Mouse (Mus musculus) erythroblast, embryonic 14.5 days (primary cell): ENCODE measurements at regions not wholly inside any gene's neighbourhood (a gene's known extent, or its start where the extent isn't known, plus 50 kb on each side); places are given as distances from the start of the nearest gene placed in this dataset.

Experiments used
- GATA1 ChIP-seq: IDR thresholded peaks from 2 replicates; pipeline ENCODE4 v1.6.1; 2012; ENCODE audit warnings: low read length, inconsistent platforms, mixed read lengths
- TAL1 ChIP-seq: IDR thresholded peaks from 3 replicates; pipeline ENCODE4 v1.6.1; 2012; ENCODE audit warnings: low read length, inconsistent platforms, mixed read lengths

DNA sequence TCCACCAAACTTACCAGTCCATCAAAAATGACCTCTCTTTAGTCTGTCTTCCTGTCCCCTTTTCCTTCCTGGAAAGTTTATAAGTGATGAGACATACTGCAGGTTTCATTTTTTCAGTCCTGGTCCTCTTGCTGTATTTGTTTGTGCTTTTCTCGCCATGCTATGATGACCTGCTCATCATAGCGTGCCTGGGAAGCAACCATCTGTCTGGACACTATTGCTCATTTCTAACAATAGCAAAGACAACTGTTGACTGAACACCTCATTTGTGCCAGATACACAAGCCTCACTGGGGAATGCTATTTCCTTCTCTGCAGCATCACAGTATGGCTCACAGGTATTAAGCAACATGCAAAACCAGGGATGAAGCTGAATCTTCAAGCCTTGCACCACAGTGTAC is 85.2 kb upstream of the Cdkn2b start:
- TF ChIP-seq GATA1 (no peak), TAL1 (no peak)
